Mouse (Mus musculus): Measurements from ENCODE around the gene Uso1. TPM values are rescaled to one million over a fixed set of nuclear protein-coding genes. Genes with fewer than 3 reads are reported as not detected.
A peak's percentile ranks its signal among the peaks of the same experiment; 100 is the strongest.

Uso1 gene
- total and polyA plus RNA-seq, 3 experiments: 21.9 to 50.5 (median 39.7) TPM

DNA sequence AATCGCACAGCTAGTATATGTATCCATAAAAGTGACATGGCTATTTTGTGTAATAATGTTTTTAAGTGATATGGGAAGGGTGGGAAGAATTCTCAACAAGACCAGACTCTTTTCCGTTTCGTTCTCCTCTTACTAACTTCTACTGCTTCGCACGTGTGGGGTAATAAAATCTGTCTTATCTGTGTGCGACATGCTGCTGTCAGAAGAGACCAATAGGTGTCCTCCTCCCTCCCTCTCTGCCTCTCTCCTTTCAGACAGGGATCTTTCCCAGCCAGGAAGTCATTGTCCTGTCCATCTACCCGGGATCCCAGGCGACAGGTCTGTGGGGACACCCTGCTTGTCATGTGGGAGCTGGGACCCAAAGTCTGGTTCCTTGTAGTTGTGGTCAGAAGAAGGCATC lies 72.5 kb downstream of the Uso1 start:
- peak overlapping the region; percentile 4; the same call in 1 of the 2 replicates for H3K4me3 ChIP-seq (ENCODE audit: low read depth, low read length)
- peak; percentile 57 for ATAC-seq (ENCODE audit: extremely low read depth, insufficient number of reproducible peaks, low FRiP score, poor library complexity, severe bottlenecking)

DNA sequence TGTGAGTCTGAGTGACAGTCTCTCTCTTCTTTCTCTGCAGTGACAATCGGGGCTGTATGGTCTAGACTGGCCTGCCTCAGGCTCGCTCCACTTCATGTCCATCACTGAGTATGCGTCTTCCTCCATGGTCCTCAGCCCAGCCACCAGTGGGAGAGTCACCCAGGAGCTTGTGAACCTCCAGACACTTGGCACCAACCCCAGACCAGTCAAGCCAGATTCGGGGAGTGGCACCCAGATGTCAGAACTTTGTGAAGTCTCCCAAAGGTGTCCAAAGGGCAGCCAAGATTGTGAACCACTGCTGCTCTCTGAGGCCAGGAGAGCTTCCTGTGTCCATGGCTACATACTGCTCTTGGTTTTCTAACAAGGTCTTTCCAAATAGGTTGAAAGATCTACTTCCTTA lies 74.5 kb downstream of the Uso1 start:
- DNase-seq (ENCODE audit: low spot score): no peak

More for the DNA sequence above, 72.5 kb downstream of the Uso1 start:
- peaks cover 10% of the 10 kb centered on the region for H3K27me3 ChIP-seq (ENCODE audit: insufficient read depth, low read length)
- TF ChIP-seq CTCF (IDR thresholded peaks at IDR 0.05; ENCODE audit: low read depth, low read length) (no peak), GATA2 (IDR thresholded peaks at IDR 0.05; ENCODE audit: borderline replicate concordance, low read depth, low read length) (no peak), GATA1 (IDR thresholded peaks at IDR 0.05; ENCODE audit: borderline replicate concordance, low read length) (no peak), TAL1 (conservative IDR thresholded peaks at IDR 0.05; ENCODE audit: low read depth, low read length) (peak; percentile 26; the same call in 1 of the 2 replicates)
- no peaks in the 10 kb centered on the region for H3K9me3 ChIP-seq (replicated peaks)
- H3K36me3 ChIP-seq (replicated peaks): no peaks in the 10 kb centered on the region
- DNase-seq (ENCODE audit: low spot score): no peak
- peaks cover 33% of the 10 kb centered on the region for H3K4me1 ChIP-seq (ENCODE audit: insufficient read depth, low read depth, low read length)

DNA sequence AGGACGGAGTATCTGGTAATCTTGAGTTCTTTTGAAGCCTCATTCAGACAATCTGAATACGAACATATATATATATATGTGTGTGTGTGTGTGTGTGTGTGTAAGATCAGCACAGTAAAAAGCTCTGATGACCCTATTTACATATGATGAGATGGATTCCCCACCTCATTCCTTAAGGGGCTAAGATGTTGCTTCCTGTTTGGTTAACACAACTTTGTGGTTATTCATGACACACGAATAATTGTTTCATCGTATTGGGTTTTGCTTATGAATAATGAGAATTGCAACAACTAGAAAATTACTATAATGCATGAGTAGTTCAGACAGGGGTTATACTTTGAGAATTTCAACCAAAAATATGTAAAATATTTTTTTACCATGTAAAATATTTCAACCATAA lies 77.6 kb downstream of the Uso1 start, which contains the start of gene U90926:
Gene U90926, minus strand, starts transcription at position 101 of the 400 bp plus-strand sequence.
- Histone ChIP-seq H3K4me1 (ENCODE audit: insufficient read depth, low read depth, low read length) (peaks cover 23% of the 10 kb centered on the region), H3K36me3 (replicated peaks) (no peaks in the 10 kb centered on the region), H3K27me3 (ENCODE audit: insufficient read depth, low read length) (peaks cover 20% of the 10 kb centered on the region), H3K4me3 (ENCODE audit: low read depth, low read length) (no peak within 1 kb of the TSS), H3K9me3 (replicated peaks) (no peaks in the 10 kb centered on the region)
- no peak for DNase-seq (ENCODE audit: low spot score)
- TF ChIP-seq TAL1 (conservative IDR thresholded peaks at IDR 0.05; ENCODE audit: low read depth, low read length): no peak
- no peak for TF ChIP-seq CTCF (IDR thresholded peaks at IDR 0.05; ENCODE audit: low read depth, low read length)
- TF ChIP-seq GATA2 (IDR thresholded peaks at IDR 0.05; ENCODE audit: borderline replicate concordance, low read depth, low read length): no peak
- TF ChIP-seq GATA1 (IDR thresholded peaks at IDR 0.05; ENCODE audit: borderline replicate concordance, low read length): no peak
- no peak for TF ChIP-seq POLR2AphosphoS5 (IDR thresholded peaks at IDR 0.05; ENCODE audit: insufficient replicate concordance, low read depth, low read length)
- no peak for ATAC-seq (ENCODE audit: extremely low read depth, insufficient number of reproducible peaks, low FRiP score, poor library complexity, severe bottlenecking)

More for the DNA sequence above, 74.5 kb downstream of the Uso1 start:
- Histone ChIP-seq H3K36me3 (replicated peaks) (no peaks in the 10 kb centered on the region), H3K4me1 (ENCODE audit: insufficient read depth, low read depth, low read length) (peaks cover 16% of the 10 kb centered on the region), H3K4me3 (ENCODE audit: low read depth, low read length) (no peak overlapping the region), H3K27me3 (ENCODE audit: insufficient read depth, low read length) (peaks cover 20% of the 10 kb centered on the region), H3K9me3 (replicated peaks) (no peaks in the 10 kb centered on the region)
- no peak for TF ChIP-seq CTCF (IDR thresholded peaks at IDR 0.05; ENCODE audit: low read depth, low read length)
- no peak for TF ChIP-seq TAL1 (conservative IDR thresholded peaks at IDR 0.05; ENCODE audit: low read depth, low read length)
- TF ChIP-seq POLR2AphosphoS5 (IDR thresholded peaks at IDR 0.05; ENCODE audit: insufficient replicate concordance, low read depth, low read length): no peak
- TF ChIP-seq GATA2 (IDR thresholded peaks at IDR 0.05; ENCODE audit: borderline replicate concordance, low read depth, low read length): no peak
- TF ChIP-seq GATA1 (IDR thresholded peaks at IDR 0.05; ENCODE audit: borderline replicate concordance, low read length): no peak
- ATAC-seq (ENCODE audit: extremely low read depth, insufficient number of reproducible peaks, low FRiP score, poor library complexity, severe bottlenecking): no peak

DNA sequence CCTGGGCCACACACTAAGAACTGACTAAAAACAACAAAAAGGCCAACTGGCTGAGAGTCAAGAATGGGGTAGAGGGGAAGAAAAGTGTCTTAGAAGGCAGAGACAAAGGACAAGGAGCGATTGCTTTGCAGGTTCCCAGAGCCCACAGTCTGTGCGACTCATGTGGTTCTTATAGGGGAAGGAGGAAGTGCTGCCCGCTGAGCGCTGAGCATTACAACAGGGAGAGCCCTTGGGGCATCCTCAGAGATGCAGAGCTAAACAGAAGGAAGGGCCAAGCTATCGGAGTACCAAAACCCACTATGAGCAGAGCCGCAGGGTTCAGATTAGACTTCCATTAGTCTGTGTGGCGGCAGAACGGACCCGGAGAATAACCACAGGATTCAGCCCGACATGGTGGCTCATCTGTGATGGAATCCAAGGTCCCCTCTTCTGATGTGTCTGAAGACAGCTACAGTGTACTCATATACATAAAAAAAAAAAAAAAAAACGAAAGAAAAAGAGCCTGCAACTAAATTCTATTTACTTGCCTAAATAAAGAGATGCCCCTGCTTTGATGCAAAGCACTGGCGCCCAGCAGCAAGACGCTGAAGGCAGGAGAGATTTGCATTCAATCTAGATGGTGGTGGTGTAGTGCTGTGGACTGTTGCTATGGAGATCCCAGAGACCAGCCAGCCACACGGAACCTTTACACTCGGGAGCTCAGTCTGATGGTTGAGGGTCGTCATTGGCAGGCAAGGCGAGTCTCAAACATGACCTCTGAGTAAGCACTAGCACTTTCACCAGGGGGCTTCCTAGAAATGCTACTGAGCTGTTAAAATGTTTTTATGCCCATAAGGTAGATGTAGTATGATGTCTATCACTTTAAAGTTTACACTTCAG lies 81.4 kb downstream of the Uso1 start:
- H3K9me3 ChIP-seq (replicated peaks): no peaks in the 10 kb centered on the region
- H3K4me1 ChIP-seq (ENCODE audit: insufficient read depth, low read depth, low read length): peaks cover 21% of the 10 kb centered on the region
- DNase-seq (ENCODE audit: low spot score) (no peak), ATAC-seq (ENCODE audit: extremely low read depth, insufficient number of reproducible peaks, low FRiP score, poor library complexity, severe bottlenecking) (no peak)
- H3K27me3 ChIP-seq (ENCODE audit: insufficient read depth, low read length): peaks cover 10% of the 10 kb centered on the region; the same call in 1 of the 2 replicates
- TF ChIP-seq POLR2AphosphoS5 (IDR thresholded peaks at IDR 0.05; ENCODE audit: insufficient replicate concordance, low read depth, low read length): no peak
- TF ChIP-seq GATA2 (IDR thresholded peaks at IDR 0.05; ENCODE audit: borderline replicate concordance, low read depth, low read length): no peak
- no peak for TF ChIP-seq CTCF (IDR thresholded peaks at IDR 0.05; ENCODE audit: low read depth, low read length)
- no peak for TF ChIP-seq TAL1 (conservative IDR thresholded peaks at IDR 0.05; ENCODE audit: low read depth, low read length)
- TF ChIP-seq GATA1 (IDR thresholded peaks at IDR 0.05; ENCODE audit: borderline replicate concordance, low read length): no peak
- H3K36me3 ChIP-seq (replicated peaks): no peaks in the 10 kb centered on the region
- H3K4me3 ChIP-seq (ENCODE audit: low read depth, low read length): no peak overlapping the region

DNA sequence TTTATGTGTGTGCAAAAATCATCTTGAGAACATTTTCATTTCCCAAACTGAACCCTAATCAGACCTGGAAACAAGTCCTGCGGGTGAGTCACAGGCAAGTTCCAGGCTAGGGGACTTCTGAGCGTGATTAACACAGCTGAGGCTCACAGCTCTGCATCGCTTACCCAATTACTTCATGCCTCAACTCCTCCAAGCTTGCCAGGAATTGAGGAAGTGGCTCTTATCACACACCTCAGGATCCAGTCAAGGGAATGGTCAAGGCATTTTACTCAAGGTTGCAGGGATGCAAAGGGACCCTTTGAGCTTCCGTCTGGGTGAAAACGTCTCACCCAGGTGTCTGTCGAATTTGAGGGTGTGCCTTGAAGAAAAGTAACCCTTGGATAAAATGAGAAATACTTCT lies 82.1 kb downstream of the Uso1 start:
- H3K9me3 ChIP-seq (replicated peaks): no peaks in the 10 kb centered on the region
- H3K4me1 ChIP-seq (ENCODE audit: insufficient read depth, low read depth, low read length): peaks cover 21% of the 10 kb centered on the region
- H3K4me3 ChIP-seq (ENCODE audit: low read depth, low read length): no peak overlapping the region
- DNase-seq (ENCODE audit: low spot score): peak; percentile 38
- H3K27me3 ChIP-seq (ENCODE audit: insufficient read depth, low read length): peaks cover 10% of the 10 kb centered on the region; the same call in 1 of the 2 replicates
- no peaks in the 10 kb centered on the region for H3K36me3 ChIP-seq (replicated peaks)
- peak; percentile 40; the same call in 1 of the 2 replicates for ATAC-seq (ENCODE audit: extremely low read depth, insufficient number of reproducible peaks, low FRiP score, poor library complexity, severe bottlenecking)
- TF ChIP-seq TAL1 (conservative IDR thresholded peaks at IDR 0.05; ENCODE audit: low read depth, low read length) (peak; percentile 44), GATA1 (IDR thresholded peaks at IDR 0.05; ENCODE audit: borderline replicate concordance, low read length) (no peak)

DNA sequence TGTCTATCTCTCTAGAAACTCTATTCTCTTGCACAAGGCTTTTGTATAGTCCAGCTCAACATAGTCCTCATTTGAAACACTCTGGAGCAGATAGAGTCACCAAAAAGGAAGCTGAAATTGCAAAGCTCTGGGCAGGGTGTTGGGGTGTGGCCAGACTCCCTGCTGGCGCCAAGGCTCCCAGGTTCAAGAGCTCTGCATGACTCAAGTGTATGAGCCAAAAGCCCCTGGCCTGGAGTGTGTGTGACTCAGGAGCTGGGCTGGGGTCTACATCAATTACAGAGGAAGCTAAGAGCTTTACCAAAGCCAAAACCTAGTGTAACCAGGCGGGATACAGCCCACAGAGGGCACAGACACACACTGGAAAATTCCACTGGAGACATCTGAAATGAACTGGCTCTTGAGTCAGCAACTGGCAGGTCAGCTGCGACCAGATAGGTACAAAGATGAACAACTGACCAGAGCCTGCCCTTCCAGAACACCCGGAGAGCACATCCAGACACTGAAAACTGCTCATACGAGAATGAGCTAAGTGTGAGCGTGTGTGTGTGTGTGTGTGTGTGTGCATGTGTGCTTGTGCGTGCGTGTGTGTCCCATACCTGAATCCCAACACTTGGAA lies 82.7 kb downstream of the Uso1 start:
- Histone ChIP-seq H3K36me3 (replicated peaks) (no peaks in the 10 kb centered on the region), H3K4me1 (ENCODE audit: insufficient read depth, low read depth, low read length) (peaks cover 21% of the 10 kb centered on the region), H3K9me3 (replicated peaks) (no peaks in the 10 kb centered on the region), H3K27me3 (ENCODE audit: insufficient read depth, low read length) (peaks cover 10% of the 10 kb centered on the region; the same call in 1 of the 2 replicates), H3K4me3 (ENCODE audit: low read depth, low read length) (no peak overlapping the region)
- DNase-seq (ENCODE audit: low spot score) (no peak), ATAC-seq (ENCODE audit: extremely low read depth, insufficient number of reproducible peaks, low FRiP score, poor library complexity, severe bottlenecking) (no peak)
- TF ChIP-seq GATA2 (IDR thresholded peaks at IDR 0.05; ENCODE audit: borderline replicate concordance, low read depth, low read length): no peak
- no peak for TF ChIP-seq GATA1 (IDR thresholded peaks at IDR 0.05; ENCODE audit: borderline replicate concordance, low read length)
- TF ChIP-seq TAL1 (conservative IDR thresholded peaks at IDR 0.05; ENCODE audit: low read depth, low read length): no peak
- TF ChIP-seq CTCF (IDR thresholded peaks at IDR 0.05; ENCODE audit: low read depth, low read length): no peak
- TF ChIP-seq POLR2AphosphoS5 (IDR thresholded peaks at IDR 0.05; ENCODE audit: insufficient replicate concordance, low read depth, low read length): no peak
